Mouse (Mus musculus) cerebellum, adult 2 months (tissue): ENCODE data around the gene Ngef. TPM values are rescaled to one million over a fixed set of nuclear protein-coding genes. Genes with fewer than 3 reads are reported as not detected.

ENCODE experiments used
- DNase-seq, 2 experiments: peaks; one replicate each; pipeline ENCODE4 v3.0.0; 2021
- H3K27ac ChIP-seq: fragments of 200-500 bp; 2 replicates; pipeline ENCODE4 v1.5.1; 2012; ENCODE audit warnings: low read length, control low read depth, inconsistent platforms; ENCODE audit not compliant: insufficient read depth
- H3K27me3 ChIP-seq: fragments of 200-500 bp; 2 replicates; pipeline ENCODE4 v1.6.1; 2012; ENCODE audit warnings: inconsistent platforms, mild to moderate bottlenecking, low read length, moderate library complexity; ENCODE audit not compliant: control insufficient read depth, insufficient read depth
- H3K4me1 ChIP-seq: fragments of 200-500 bp; 2 replicates; pipeline ENCODE4 v1.6.1; 2011; ENCODE audit warnings: low read length; ENCODE audit not compliant: control insufficient read depth, insufficient read depth
- H3K4me3 ChIP-seq: fragments of 200-500 bp; replicated peaks from 2 replicates; pipeline ENCODE3; 2011; ENCODE audit warnings: mild to moderate bottlenecking, low read depth, low read length, control low read depth; ENCODE audit not compliant: insufficient read depth
- CTCF ChIP-seq: fragments of 200-500 bp; IDR thresholded peaks from 2 replicates; pipeline ENCODE4 v1.5.1; 2011; ENCODE audit warnings: low read depth, mild to moderate bottlenecking, control low read depth, low read length, moderate library complexity, borderline replicate concordance; ENCODE audit not compliant: insufficient read depth
- POLR2A ChIP-seq: fragments of 200-500 bp; IDR thresholded peaks from 2 replicates; pipeline ENCODE4 v1.6.1; 2011; ENCODE audit warnings: low read length, control low read depth, borderline replicate concordance; ENCODE audit not compliant: insufficient read depth
- WGBS: fragments of 180-500 bp; shearing (Covaris S2); methylation state at CpG from one replicate; pipeline ENCODE4 v1.1.7; 2018; 5-methylcytosine and 5-hydroxymethylcytosine counted together
- polyA plus RNA-seq: library from polyadenylated mRNA; depleted of rRNA; stranded (reverse); fragments of >200 nt; gene quantifications from 2 replicates; pipeline ENCODE4 v1.2.3, GENCODE M21; 2012

The Ngef gene
- polyA plus RNA-seq, 1 experiment = 25.5 TPM

DNA sequence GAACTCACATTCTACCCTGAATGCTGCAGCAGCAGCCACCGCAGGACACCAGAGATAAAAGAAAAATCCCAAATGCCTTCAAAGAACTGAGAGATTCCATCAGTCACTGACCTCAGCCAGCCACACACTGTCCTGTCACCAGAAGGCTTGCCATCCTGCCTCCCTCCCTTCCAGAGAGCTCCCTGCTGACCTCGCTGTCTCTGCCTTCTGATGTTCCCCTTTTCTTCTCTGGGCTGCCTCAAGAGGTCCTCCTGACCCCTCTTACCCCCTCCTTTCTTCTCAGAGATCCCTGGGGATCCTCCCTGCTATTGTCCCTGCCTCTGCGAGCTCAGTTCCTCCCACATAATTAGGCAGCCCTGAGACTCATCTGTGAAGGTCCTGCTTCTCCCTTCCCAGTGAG, 7.2 kb upstream of the Ngef start:
- no peak for TF ChIP-seq CTCF
- TF ChIP-seq POLR2A = no peak
- WGBS = 57% methylated on average over 3 of the region's 3 CpGs
- Histone ChIP-seq H3K4me3 (no peak overlapping the region), H3K4me1 (0 out of 2 replicates have a peak, but pooled peaks cover 3% of the 10 kb centered on the region), H3K27me3 (no peaks in the 10 kb centered on the region), H3K27ac (no peak overlapping the region)
- no peak for DNase-seq

DNA sequence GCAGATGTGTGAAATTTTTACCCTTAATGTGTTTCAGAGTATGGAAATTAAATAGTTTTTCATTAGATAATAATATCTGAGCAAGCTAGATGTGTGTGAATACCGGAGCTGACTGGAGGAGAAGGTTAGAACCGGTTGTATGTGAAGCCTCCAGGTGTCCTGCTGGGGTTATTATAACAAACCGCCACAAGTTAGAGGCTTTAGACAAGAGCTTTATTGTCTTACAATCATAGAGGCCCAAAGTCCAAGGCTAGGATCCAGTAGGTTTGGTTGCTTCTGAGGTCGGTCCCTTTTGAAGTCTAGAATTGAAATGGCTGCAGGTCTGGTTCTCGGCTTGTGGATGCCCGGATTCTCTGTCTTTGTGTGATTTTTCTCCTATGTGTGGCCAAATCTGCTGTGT, 5.3 kb upstream of the Ngef start:
- H3K27ac ChIP-seq = no peak overlapping the region
- DNase-seq = no peak
- 86% methylated on average over 6 of the region's 6 CpGs for WGBS

GRCm38 (mm10) chr1:87574785-87575184, 1.1 kb upstream of the Ngef start:
- peak; percentile 39 to 50 for DNase-seq
- TF ChIP-seq POLR2A (no peak), CTCF (no peak)
- Histone ChIP-seq H3K27me3 (no peaks in the 10 kb centered on the region), H3K4me1 (peaks cover 8% of the 10 kb centered on the region), H3K4me3 (no peak overlapping the region), H3K27ac (no peak overlapping the region)
- WGBS = 30% methylated on average over 7 of the region's 7 CpGs

More for the DNA sequence above, 5.3 kb upstream of the Ngef start:
- Histone ChIP-seq H3K27me3 (no peaks in the 10 kb centered on the region), H3K4me1 (peaks cover 10% of the 10 kb centered on the region), H3K4me3 (no peak overlapping the region)
- TF ChIP-seq CTCF (no peak), POLR2A (no peak)

DNA sequence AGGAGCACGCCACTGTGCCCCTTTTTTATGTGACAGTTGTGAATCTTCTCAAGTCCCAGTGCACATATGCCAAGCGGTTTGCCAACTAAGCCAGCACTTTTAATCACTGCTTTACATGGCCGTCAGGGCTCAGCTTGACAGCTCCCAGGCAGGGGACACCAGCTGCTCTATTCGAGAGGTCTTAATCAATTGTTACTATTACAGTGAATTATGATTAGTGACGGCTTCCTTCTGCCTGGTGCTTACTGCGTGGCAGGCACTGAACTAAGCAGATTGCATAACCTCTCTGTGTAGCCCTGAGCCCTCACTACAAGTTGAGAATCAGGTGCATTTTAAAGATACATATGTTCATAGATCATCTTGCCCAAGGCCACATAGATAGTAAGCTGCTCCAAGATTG, 683 bp upstream of the Ngef start:
- DNase-seq = no peak
- TF ChIP-seq POLR2A (no peak), CTCF (no peak)
- Histone ChIP-seq H3K4me1 (peaks cover 8% of the 10 kb centered on the region), H3K27ac (no peak overlapping the region), H3K4me3 (no peak overlapping the region), H3K27me3 (no peaks in the 10 kb centered on the region)
- 33% methylated on average over 6 of the region's 6 CpGs for WGBS

DNA sequence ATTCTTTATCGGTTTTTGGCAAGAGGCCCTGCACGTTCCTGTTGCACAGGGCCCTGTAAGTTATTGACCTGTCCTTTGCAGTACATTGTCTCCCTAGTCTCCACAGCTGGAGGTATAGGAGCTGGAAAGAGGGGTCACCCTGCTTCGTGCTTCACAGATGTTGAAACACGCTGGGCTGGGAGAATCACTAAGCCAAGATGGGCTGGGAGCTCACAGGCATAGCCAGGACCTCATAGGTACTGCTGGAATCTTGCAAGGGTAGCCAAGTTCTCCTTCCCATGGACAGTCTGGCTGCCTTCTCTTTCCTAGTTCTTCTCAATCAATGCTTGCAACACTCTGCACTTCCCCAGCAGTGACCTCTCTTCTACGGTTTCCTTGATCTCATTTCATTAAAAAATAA, 409 bp downstream of the Ngef start:
- H3K4me1 ChIP-seq = peaks cover 8% of the 10 kb centered on the region
- no peaks in the 10 kb centered on the region for H3K27me3 ChIP-seq
- no peak overlapping the region for H3K27ac ChIP-seq
- WGBS = 61% methylated on average over 5 of the region's 5 CpGs
- no peak for TF ChIP-seq POLR2A
- H3K4me3 ChIP-seq = no peak overlapping the region
- no peak for DNase-seq

GRCm38 (mm10) chr1:87568398-87568797, 5.3 kb downstream of the Ngef start:
- DNase-seq = no peak
- H3K27me3 ChIP-seq = no peaks in the 10 kb centered on the region
- WGBS = 51% methylated on average over 6 of the region's 6 CpGs

DNA sequence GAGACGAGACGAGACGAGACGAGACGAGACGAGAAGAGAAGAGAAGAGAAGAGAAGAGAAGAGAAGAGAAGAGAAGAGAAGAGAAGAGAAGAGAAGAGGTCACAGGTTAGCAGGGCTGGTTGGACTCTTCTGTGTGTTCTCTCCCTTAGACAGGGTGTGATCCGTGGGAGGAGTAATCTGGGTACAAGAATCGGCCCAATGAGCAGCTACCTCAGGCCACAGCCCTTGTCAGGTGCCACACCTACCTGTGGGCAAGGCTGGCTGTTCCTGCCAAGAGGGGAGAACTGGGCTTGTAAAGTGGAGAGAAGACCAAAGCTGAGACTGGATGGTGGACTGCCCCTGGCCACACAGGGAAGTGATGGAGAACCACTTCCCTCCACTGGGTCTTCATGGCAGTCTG, 7.9 kb downstream of the Ngef start:
- no peaks in the 10 kb centered on the region for H3K4me1 ChIP-seq
- 88% methylated on average over 8 of the region's 8 CpGs for WGBS
- H3K27ac ChIP-seq = no peak overlapping the region
- H3K27me3 ChIP-seq = no peaks in the 10 kb centered on the region
- TF ChIP-seq POLR2A (no peak), CTCF (no peak)
- no peak for DNase-seq
- H3K4me3 ChIP-seq = no peak overlapping the region

More at GRCm38 (mm10) chr1:87568398-87568797, 5.3 kb downstream of the Ngef start:
- Histone ChIP-seq H3K27ac (no peak overlapping the region), H3K4me1 (no peaks in the 10 kb centered on the region), H3K4me3 (no peak overlapping the region)
- peak; percentile 54; the same call in 1 of the 2 replicates for TF ChIP-seq CTCF
- TF ChIP-seq POLR2A = no peak

GRCm38 (mm10) chr1:87562967-87563366, 10.7 kb downstream of the Ngef start:
- no peak for DNase-seq
- H3K27me3 ChIP-seq = no peaks in the 10 kb centered on the region; the same call in 1 of the 2 replicates
- 76% methylated on average over 3 of the region's 3 CpGs for WGBS
- no peak for TF ChIP-seq POLR2A
- H3K4me1 ChIP-seq = no peaks in the 10 kb centered on the region
- H3K4me3 ChIP-seq = no peak overlapping the region
- no peak overlapping the region for H3K27ac ChIP-seq

DNA sequence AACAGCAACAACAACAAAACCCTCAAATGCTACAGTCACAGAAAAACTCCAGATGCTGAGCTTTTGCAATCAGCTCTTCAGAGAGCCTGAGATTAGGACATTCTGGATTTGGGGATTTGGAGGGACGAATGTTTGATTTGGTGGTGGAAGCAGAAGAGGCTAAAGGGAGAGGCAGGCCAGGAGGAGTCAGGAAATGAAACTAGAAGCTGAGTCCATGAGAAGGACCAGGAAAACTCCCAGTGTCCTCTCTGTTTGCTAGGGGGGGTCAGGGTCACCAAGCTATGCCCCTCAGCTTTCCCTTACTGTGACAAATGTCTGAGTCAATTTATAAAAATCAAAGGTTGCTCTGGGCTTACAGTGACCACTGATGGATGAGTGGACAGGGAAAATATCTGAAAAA, 20.1 kb downstream of the Ngef start:
- TF ChIP-seq CTCF (no peak), POLR2A (no peak)
- H3K27ac ChIP-seq = no peak overlapping the region
- no peaks in the 10 kb centered on the region for H3K4me1 ChIP-seq
- DNase-seq = no peak
- H3K27me3 ChIP-seq = no peaks in the 10 kb centered on the region; the same call in 1 of the 2 replicates
- no peak overlapping the region for H3K4me3 ChIP-seq
- WGBS = 86% methylated on average over 1 of the region's 1 CpGs
